Mouse (Mus musculus) megakaryocyte, adult 5-6 weeks (primary cell): ENCODE measurements at regions not wholly inside any gene's neighbourhood (a gene's known extent, or its start where the extent isn't known, plus 50 kb on each side); places are given as distances from the start of the nearest gene placed in this dataset.
"Not testable (repeated sequence)": the region's sequence is repeated elsewhere in the genome, so short reads cannot be mapped to it uniquely, and the experiment has no call there.

Experiments used
- ATAC-seq: 2 replicates; pipeline ENCODE4 v1.8.0; 2016; ENCODE audit warnings: mild to moderate bottlenecking, inconsistent platforms; ENCODE audit not compliant: poor library complexity, severe bottlenecking

DNA sequence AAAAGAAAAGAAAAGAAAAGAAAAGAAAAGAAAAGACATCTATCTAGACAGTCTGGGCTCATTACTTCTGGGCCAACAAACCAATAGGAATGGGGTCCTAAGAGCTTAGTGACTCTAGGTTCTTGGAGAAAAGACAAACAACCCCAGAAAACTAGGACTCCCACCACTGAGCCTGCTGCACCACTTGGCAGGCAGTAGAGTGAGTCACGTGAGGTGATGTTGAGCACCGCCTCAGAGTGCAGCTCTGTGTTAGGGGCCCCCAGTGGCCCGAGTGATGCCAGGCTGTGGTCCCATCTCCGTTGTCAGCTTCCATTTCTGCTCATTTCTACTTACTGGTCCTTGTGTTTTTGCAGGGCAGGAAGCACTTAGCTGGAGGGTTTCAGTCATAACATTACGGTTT, 439.7 kb downstream of the Tcerg1l start:
- no peak for ATAC-seq

DNA sequence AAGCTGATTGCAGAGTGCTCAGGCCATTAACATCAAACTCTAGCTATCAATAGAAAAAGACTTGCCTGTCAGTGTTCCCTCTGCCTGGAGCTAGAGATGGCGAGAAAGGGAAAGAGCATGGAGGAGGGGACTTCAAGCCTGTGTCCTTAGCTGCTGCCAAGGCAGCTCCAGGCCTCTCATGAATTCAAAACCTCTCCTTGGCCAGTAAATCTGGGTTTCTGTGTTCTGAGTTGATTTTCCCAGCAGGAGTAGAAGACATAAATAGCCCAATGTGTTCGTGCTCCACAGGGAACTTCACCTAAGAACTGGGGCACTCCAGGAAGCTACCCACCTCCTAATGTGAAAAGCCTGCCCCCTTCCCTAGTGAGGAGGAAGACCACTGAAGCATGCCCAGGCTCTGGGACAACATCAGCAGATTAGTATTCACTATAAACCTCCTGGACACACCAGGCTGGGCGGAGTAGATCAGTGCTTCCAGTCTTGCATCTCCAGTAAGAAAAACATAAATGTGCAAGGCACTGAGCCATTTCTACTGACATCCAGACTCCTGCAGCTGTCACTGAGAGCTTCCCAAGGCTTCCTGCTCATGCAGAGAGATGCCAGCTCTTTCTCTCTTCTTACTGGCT, 433.9 kb downstream of the Tcerg1l start:
- ATAC-seq = no peak

DNA sequence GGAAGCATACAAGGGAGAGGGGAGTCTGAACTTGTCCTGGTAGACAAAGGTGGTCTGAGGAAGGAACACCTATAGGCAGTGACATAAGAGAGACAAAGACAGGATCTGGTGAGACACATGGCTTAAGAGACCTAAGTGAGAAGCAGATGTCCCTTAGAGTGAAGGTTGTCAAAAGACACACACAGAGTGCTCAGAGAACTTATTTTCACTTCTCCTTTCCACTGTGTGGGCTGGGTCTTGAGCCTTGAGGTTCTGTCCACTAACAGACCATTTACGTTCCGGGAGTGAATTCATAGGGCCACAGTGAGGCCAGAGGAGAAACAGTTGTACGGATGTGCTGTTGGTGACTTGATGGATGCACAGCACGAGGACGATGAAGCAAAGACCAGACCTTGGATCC, 422.8 kb downstream of the Tcerg1l start:
- no peak for ATAC-seq

DNA sequence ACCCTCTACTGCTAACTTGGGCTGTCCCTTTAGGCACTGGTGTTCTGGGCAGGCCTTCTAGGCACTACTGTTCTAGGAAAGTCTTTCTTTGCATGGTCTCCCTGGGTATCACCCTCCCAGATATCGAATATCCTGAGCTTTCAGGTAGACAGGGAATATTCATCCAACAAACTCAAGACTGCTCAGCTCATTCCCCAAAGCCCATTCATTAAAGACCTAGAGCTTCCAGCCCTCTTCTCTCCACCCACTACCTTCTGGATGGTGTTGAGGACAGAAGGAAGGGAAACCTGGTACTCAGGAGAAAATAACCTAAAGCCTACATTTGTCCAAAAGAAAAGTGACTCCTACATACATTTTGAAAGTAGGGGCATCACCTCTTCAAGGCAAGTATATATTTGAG, 420.0 kb downstream of the Tcerg1l start:
- no peak for ATAC-seq

DNA sequence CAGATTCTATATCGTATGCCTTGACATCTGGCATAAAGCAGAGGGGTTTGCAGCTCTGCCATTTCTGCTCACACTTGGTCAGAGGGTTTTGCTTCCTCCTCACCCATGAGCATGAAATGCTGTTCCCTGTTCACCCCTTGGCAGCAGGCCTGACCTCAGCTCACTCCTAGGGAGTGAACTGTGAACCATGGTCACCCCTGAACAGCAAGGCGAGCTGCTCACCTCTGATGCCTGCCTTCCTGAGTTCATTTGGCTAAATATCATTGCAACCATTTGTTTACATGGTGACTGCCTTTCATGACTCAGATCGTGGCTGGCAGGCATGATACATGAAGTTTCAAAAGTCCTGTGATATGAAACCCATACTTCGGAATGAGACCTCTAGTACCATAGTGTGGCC, 418.2 kb downstream of the Tcerg1l start:
- ATAC-seq = no peak

DNA sequence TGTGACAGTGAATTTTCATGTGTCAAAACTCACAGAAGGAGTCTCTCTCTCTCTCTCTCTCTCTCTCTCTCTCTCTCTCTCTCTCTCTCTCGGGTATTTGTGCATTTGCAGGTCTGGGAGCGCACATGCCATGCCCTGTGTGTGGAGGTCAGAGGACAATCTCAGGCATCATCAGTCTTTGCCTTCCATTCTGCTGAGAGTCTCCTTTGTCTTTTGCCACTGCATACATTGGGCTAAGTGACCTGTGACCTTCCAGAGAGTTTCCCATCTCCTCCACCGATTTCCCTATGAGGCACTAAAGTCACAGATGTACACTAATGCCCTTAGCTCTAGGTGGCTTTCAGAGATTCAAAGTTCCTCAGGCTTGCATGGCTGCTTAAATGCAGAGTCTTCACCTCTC, 391.7 kb downstream of the Tcerg1l start:
- no peak for ATAC-seq

DNA sequence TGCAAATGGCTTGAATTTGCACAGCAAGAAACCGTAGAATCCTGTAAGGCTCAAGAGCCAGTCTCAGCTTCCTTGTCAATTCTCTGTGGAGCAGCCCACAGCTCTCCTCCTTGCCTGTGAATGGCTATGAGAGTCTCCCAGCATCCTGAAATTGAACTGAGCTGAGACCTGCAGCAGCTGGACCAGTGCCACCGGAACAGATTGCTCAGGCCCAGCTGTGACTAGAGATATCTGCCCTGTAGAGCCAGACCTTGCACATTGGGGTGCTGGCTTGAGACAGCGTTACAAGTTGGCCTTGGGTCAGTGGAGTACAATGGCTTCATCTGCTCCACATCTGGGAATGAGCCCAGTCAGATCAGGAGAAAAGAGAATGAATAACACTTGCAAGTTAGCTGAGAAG, 390.6 kb downstream of the Tcerg1l start:
- no peak for ATAC-seq

DNA sequence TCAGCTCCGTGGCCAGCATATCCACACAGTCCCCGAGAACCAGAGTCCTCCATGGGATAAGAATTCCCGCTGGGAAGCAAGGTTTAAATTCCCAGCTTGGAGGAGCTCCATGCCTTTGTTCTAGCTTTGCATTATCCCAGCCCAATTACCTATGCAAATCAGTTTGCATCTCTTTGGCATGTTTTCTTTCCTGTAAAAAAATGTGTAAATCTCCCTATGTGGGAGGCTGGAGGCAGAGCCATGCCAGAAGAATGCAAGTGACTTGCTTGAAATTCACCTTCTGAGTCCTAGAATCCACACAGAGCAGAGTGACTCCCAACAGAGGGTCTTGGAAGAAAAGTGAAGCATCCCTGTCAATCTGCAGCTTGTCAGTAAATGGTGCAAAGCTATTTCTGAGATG, 388.9 kb downstream of the Tcerg1l start:
- no peak for ATAC-seq

DNA sequence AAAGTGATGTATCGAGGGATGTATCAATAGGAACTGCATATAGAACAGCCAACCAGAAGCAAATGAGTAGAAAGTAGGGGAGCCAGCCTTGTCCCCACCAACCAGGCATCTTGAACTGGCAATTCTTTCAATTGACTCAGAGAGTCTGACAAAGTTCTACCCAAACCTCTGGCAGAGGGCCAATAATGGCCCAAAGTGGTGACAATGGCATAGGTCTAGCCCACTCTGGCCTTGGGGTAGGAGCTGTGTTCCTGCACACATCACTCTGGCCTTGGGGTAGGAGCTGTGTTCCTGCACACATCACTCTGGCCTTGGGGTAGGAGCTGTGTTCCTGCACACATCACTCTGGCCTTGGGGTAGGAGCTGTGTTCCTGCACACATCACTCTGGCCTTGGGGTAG, 373.5 kb downstream of the Tcerg1l start:
- not testable (repeated sequence) for ATAC-seq

DNA sequence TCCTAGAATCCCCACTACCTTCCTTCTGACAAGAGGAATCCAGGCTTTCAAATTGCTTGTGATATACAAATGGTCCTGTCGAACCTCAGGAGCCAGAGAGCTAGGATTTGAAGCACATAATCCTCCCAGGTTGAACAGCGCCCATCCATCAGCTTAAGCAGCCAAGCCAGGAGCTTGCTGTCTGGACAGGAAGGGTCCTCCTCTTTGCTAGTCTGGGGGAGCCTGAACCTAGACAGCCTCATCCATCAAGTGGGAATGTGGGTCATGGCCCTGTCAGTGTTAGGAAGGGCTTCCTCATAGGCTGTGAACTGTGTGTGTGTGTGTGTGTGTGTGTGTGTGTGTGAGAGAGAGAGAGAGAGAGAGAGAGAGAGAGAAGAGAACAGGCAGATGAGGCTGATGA, 345.8 kb downstream of the Tcerg1l start:
- no peak for ATAC-seq

DNA sequence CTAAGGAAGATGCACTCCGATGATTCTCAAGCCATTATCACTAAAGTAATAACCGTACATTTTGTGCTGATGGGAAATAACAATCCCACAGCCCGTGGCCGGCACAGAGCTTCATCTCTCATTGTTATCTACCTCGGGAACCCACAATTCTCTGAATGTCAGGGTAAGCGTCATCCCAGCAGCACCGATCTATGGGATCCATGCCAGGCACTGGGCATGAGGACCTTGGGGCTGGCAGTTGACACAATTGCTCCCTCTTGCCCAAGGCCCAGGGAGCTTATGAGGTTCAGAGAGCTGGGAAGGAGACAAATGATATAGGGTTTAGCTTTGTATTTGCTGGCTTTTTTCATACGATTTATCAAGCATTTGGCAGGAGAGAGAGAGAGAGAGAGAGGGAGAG, 342.8 kb downstream of the Tcerg1l start:
- ATAC-seq = no peak

DNA sequence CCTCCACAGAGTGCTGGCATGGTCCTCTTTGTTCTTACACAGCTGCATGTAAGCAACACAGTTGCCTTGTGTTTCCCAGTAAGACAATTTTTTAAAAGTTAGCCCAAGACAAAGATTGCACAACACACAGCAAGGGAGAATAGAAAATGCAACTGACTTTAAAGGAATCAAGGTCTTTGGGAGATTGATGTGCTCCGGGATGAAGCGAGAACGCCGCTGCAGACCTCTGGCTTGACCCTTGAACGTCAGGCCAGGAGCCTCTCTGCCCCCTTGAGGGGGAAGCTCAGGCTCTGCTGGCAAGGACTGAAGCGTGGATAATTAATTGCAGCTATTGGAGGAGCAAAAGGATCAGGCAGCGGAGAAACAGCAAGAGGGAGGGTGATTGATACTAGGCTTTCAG, 336.4 kb downstream of the Tcerg1l start:
- no peak for ATAC-seq

DNA sequence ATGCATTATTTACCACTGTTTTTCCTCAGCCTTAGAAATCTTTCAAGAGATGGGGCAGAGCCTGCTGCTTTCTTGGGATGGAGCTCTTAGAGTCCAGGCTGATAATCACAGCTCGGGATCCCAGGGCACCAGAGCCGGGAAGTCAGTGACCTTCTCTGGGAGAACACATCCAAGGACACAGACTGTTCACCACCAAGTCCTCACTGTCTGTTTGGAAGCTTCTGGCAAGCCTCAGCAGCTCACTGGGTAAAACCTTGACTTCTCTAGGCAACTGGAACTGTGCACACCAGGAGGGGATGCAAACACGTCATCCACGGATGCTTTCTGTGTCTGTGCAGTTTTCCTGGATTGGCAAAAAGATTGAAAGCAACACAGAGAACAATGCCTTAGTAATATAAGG, 330.6 kb downstream of the Tcerg1l start:
- ATAC-seq = no peak

DNA sequence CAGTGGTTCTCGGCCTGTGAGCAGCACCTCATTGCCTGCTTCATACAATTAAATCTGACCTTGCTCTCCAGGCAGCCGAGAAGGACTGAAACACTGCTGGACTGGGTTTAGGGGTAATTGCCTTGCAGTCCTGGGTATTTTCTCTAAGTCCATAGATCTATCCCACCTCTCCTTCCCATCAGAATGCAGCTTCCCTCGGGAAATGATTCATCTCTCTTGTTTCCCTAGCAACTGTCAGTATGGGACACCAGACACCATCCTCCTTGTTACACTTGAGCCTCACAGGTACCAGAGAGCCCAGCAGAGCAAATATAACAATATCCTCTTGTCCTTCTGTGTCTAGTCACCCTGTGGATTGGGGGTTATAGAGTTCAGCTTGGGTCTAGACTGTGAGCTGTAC, 322.3 kb downstream of the Tcerg1l start:
- no peak for ATAC-seq

DNA sequence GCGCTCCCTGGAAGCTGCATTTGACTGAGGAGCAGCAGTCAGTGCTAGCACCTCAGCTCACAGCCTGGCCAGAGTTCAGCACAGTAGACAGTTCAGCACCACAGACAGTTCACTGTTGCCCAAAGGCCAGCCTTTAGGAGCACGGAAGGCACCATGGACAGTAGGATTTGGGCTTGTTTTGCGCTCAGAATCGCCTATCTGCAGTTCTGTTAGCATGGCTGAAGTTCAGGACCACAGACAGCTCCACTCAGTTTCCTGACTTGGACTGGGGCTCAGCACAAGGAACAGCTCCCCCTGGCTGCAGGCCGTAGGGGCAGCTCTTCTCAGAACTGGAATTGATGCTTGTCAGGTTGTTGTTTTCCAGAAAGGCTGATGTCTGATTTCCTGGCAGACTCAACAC, 313.6 kb downstream of the Tcerg1l start:
- peak; percentile 69 for ATAC-seq

DNA sequence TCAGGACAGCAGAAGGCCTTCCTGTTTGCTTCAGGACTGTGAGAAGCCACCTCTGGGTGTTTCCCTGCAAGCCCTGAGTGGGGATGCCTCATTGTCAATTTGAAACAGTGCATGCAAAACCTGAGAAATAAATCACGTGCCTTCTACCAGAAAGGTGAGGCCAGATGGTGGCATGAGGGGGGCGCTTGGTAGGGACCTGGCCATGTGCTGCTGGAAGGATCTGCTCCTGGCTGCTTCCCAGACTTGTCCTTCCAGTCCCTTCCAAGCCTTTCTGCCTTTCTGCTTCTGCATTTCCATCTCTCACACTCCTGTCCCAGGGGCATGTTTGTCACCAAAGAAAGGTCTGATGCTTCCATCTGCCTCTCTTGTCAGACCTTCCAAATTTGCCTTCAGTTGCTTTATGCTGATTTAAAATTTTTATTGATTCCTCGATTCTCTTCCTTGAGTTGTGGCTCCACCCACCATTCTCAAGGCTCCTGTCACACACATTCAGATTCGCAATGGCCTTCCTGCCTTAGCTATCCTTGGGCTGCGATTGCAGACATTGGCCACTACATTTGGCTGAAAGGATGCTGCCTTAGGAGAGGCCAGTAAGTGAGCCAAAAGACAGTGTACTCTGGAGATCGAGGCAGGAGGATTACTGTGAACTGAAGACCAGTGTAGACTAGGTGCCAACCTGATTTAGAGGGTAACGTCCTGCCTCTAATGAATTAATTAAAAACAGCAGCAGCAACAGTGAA, 289.9 kb downstream of the Tcerg1l start:
- no peak for ATAC-seq

DNA sequence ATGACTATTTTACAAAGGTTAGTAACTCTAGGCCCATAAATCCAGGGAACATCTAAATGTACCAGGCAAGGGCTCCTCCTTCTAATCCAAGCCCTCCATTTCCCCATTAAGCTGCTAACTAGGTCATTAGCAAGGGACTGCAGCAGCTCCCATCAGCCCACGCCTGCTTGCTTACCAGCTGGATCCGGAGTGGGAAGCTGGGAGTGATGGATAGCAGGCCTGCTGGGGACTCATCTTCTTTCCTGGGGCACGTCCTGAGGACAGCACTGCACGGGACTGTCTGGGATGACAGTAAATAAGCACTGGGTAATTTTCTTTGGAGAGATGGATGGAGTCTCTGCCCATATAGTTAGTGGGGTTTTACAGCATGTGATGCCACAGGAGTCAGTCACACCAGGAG, 276.0 kb downstream of the Tcerg1l start:
- no peak for ATAC-seq

DNA sequence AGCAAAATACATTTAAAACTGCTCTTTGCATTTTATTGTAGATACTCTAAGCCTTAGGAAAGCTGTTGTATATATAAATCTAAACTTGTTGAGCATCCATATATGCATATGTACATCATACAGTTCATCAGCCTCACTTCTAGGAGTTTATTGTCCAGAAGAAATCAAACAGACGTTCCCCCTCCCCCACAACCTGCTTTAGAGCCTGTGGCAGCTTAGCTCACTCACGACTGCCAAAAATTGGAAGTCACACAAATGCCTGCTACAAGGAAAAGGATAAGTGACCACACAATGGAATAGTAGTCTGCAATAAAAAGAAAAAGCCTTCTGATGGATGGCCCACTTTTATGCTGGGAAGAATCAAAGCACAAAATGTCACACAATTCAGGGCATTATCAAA, 267.8 kb downstream of the Tcerg1l start:
- no peak for ATAC-seq

DNA sequence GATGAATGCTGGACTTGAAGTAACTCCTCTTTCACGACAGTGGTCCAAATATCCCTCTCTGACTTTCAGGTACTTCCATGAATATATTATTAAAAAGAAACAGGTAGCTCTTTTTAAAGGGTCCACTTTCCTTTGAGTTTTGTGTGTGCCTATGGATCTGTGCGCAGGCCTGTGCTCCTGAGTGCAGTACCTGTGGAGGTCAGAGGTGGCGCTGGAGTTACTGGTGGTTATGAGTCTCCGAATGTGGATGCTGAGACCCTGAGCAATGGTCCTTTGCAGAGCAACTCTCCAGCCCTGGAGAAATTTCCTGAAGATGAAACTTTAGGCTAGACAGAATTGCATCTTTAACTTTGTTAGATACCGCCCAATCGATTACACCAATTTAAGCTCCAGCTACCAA, 264.1 kb downstream of the Tcerg1l start:
- ATAC-seq = no peak

DNA sequence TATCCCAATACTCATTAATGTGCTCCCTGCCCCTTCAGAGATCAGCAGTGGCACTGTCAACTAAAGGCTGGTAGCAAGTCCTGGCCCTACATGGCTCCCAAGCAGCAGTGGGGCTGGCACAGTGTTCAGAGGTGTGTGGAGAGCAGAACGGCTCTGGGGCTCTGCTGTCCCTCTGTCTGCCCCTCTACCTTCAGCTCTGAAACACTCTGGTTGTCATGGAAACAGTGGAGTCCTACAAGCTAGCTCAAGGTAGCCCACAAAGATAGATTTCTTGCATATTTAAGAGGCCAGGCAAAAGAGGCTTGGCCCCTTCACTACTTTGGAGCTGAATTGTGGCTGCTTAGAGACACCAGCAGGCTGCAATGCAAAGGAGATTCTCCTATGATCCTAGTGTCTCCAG, 259.6 kb downstream of the Tcerg1l start:
- ATAC-seq = no peak

DNA sequence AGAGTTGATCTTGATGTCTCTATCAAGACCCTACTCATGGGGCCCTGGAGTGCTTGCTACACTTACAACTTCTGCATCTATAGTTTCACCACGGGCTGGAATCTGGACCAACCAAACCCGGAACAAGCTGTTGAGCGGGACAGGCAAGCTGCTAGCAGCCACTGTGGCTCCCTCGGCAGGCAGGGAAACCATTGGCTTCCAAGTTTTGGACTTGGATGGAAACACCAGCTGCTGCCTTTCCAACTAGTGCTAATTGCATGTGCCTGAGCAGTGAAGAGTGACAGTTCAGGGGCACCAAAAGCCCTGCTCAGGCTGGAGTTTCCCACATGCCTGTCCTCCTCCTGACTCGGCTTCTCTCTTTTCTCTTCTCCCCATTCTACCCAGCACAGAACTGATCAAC, 257.8 kb downstream of the Tcerg1l start:
- ATAC-seq = no peak

DNA sequence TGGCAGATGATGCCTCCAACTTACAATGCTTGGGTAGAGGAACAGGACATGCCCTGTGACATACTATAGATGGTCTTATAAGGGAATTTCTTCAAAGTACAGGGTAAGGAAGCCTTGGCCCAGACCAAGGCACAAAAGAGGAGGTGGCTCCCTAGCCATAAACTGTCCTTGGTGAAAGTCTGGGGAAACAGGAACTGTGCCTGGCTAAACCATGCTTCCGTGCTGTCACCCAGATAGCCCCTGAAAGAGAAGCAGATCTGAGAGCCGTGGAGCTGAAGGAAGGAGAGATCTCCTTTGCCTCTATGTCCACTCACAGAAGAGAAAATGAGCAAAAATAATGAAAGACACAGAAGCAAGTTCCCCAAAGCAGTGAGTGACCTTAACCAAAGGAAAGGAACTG, 248.0 kb downstream of the Tcerg1l start:
- peak; percentile 21; the same call in 1 of the 2 replicates for ATAC-seq
